Mouse (Mus musculus) MEL (cell line): ENCODE measurements around the gene Rtl4.

Experiments used
- BHLHE40 ChIP-seq: IDR thresholded peaks from 2 replicates; pipeline ENCODE4 v1.6.1; 2012; ENCODE audit warnings: low read depth, mild to moderate bottlenecking, inconsistent platforms, low read length, improper control_type of control experiment, borderline replicate concordance
- CTCF ChIP-seq, 3 experiments: IDR thresholded peaks in 2 of 3; conservative IDR thresholded peaks in 1 of 3; 2 replicates each; pipeline ENCODE4 v1.5.1; 2011 to 2012; ENCODE audit warnings: low read length in 3 of 3, low read depth in 2 of 3, mild to moderate bottlenecking in 2 of 3, improper control_type of control experiment in 1 of 3, inconsistent platforms in 1 of 3, mixed read lengths in 1 of 3, moderate library complexity in 1 of 3; ENCODE audit not compliant: control insufficient read depth in 1 of 3, insufficient read depth in 1 of 3, poor library complexity in 1 of 3, severe bottlenecking in 1 of 3
- ELF1 ChIP-seq: IDR thresholded peaks from 2 replicates; pipeline ENCODE4 v1.6.1; 2014; ENCODE audit warnings: low read depth, mild to moderate bottlenecking, inconsistent platforms, low read length, improper control_type of control experiment, moderate library complexity
- TAL1 ChIP-seq: IDR thresholded peaks from 2 replicates; pipeline ENCODE4 v1.6.1; 2012; ENCODE audit warnings: mild to moderate bottlenecking, inconsistent platforms, low read length, moderate library complexity, mixed read lengths
- ZC3H11A ChIP-seq: IDR thresholded peaks from 2 replicates; pipeline ENCODE4 v1.6.1; 2012; ENCODE audit warnings: low read depth, mild to moderate bottlenecking, inconsistent platforms, low read length, improper control_type of control experiment

GRCm38 (mm10) chrX:144644756-144645155 lies 44.0 kb upstream of the Rtl4 start:
- no peak for TF ChIP-seq BHLHE40
- no peak for TF ChIP-seq TAL1
- no peak for TF ChIP-seq ZC3H11A
- TF ChIP-seq CTCF (IDR thresholded peaks at IDR 0.05 in 2 of 3, conservative IDR thresholded peaks at IDR 0.05 in 1 of 3; ENCODE audit: control insufficient read depth in 1 of 3, insufficient read depth in 1 of 3, low read depth in 2 of 3, low read length in 3 of 3, poor library complexity in 1 of 3, severe bottlenecking in 1 of 3): no peak
- no peak for TF ChIP-seq ELF1
